Mouse (Mus musculus) spleen, postnatal 4 days (tissue): Measurements from ENCODE around the gene Dock10.

Experiments
- DNase-seq, 2 experiments: peaks; one replicate each; pipeline ENCODE4 v3.0.0; 2022; ENCODE audit warnings: low spot score in 2 of 2

Gene Dock10

GRCm38 (mm10) chr1:80757977-80758797, at the start of gene Dock10:
Dock10 (minus strand) TSS chr1:80758527.
- DNase-seq: peak; percentile 51 to 77

- no peak for DNase-seq
Observed at GRCm38 (mm10) chr1:80806835-80807398, 48.6 kb upstream of the Dock10 start.

GRCm38 (mm10) chr1:80802023-80802422, 43.7 kb upstream of the Dock10 start:
- DNase-seq: no peak

- DNase-seq: no peak
Observed at GRCm38 (mm10) chr1:80785066-80785779, 26.9 kb upstream of the Dock10 start.

GRCm38 (mm10) chr1:80784155-80784554, 25.8 kb upstream of the Dock10 start:
- no peak for DNase-seq

GRCm38 (mm10) chr1:80765504-80765903, 7.2 kb upstream of the Dock10 start:
- no peak for DNase-seq

- DNase-seq: no peak
Observed at GRCm38 (mm10) chr1:80763042-80763950, 5.0 kb upstream of the Dock10 start.

- DNase-seq: no peak
Observed at GRCm38 (mm10) chr1:80758798-80759184, 464 bp upstream of the Dock10 start.

GRCm38 (mm10) chr1:80757650-80757976, 714 bp downstream of the Dock10 start:
- no peak for DNase-seq

GRCm38 (mm10) chr1:80756824-80757649, 1.3 kb downstream of the Dock10 start:
- peak in 1 of 2 experiments; percentile 13 for DNase-seq

- no peak for DNase-seq
Observed at GRCm38 (mm10) chr1:80756060-80756439, 2.3 kb downstream of the Dock10 start.

- no peak for DNase-seq
Observed at GRCm38 (mm10) chr1:80755296-80756059, 2.8 kb downstream of the Dock10 start.

GRCm38 (mm10) chr1:80749122-80749521, 9.2 kb downstream of the Dock10 start:
- DNase-seq: peak in 1 of 2 experiments; percentile 22

- DNase-seq: peak in 1 of 2 experiments; percentile 42
Observed at GRCm38 (mm10) chr1:80746691-80747463, 11.4 kb downstream of the Dock10 start.

GRCm38 (mm10) chr1:80746195-80746594, 12.1 kb downstream of the Dock10 start:
- no peak for DNase-seq

GRCm38 (mm10) chr1:80739472-80739871, 18.9 kb downstream of the Dock10 start:
- no peak for DNase-seq

GRCm38 (mm10) chr1:80737812-80738391, 20.4 kb downstream of the Dock10 start:
- no peak for DNase-seq

GRCm38 (mm10) chr1:80730582-80730981, 27.7 kb downstream of the Dock10 start:
- no peak for DNase-seq

GRCm38 (mm10) chr1:80730174-80730573, 28.2 kb downstream of the Dock10 start:
- DNase-seq: no peak
